Mouse (Mus musculus): ENCODE data around the gene Ephb2.

The Ephb2 gene

DNA sequence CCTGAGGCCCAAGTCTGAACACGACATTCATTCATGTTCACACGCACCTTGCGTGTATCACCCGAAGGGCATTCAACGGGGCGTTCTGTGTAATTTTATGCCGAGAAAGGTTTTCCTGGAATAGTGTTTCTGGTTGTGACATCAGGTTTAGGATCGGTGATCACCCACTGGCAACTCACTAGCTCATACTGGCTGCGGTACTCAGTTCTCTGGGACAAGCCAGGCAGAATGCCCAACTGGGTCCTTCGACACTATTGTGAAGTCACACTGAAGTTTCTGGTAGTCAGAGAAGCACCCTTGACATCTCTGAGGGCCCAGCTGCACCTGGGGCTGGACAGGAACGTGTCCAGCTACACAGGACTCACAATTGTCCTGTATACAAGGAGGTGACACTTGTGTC is 132.4 kb downstream of the Ephb2 start:
- DNase-seq (ENCODE audit: low read depth, low spot score): no peak

DNA sequence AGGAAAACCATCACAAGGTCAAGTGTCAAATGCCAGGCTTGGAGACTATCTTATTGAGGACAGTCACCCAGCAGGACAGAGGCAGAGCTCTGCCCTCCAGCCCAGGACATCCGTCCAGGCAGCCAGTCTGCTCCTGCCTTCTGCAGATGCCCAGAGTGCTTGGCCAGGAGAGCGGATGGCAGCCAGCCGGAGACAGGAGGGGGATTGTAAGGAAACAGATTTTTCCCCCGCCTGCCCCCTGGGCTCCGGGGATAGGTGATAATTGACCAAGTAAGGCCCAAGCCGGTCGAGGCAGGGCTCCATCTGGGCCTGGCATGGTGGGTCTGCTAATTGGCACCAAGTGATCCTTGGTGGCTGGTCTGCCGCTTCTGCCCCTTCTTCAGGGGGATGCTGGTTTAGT is 133.3 kb downstream of the Ephb2 start:
- no peak for DNase-seq (ENCODE audit: low read depth, low spot score)

DNA sequence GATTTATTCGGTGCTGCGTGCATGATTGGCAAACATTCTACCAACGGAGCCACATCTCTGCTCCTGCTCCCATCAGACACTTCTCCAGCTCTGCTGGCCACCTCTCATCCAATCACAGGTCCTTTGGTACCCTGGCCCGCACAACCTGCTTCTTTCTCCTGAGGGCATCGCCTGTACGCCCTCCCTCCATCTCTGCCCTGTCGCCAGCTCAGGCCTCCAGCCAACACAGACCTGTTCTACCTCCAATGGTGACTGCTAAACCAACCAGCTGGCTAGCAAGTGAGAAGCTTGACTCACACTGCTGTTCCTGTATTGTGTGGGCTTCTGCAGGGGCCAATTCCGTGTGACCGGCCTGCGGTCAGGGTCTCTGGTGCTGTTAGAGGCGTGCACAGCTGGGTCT is 134.6 kb downstream of the Ephb2 start:
- DNase-seq (ENCODE audit: low read depth, low spot score): no peak

DNA sequence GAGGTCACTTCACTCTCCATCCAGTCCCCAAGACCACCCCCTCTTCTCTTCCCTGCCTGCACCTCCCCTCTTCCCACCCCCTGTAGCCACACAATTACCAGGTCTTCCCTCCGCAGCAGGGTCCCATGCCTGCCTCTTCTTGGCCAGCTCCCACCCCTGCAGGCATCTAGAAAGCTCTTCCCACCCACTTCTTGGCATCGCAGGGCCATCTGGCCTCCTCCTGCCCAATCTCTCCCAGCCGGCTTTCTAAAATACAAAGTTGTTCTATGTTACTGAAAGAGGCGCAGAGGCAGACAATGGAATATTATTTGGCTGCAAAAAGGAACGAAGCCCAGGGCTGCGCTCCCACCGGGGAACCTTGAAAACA is 136.7 kb downstream of the Ephb2 start:
- no peak for DNase-seq (ENCODE audit: low read depth, low spot score)

DNA sequence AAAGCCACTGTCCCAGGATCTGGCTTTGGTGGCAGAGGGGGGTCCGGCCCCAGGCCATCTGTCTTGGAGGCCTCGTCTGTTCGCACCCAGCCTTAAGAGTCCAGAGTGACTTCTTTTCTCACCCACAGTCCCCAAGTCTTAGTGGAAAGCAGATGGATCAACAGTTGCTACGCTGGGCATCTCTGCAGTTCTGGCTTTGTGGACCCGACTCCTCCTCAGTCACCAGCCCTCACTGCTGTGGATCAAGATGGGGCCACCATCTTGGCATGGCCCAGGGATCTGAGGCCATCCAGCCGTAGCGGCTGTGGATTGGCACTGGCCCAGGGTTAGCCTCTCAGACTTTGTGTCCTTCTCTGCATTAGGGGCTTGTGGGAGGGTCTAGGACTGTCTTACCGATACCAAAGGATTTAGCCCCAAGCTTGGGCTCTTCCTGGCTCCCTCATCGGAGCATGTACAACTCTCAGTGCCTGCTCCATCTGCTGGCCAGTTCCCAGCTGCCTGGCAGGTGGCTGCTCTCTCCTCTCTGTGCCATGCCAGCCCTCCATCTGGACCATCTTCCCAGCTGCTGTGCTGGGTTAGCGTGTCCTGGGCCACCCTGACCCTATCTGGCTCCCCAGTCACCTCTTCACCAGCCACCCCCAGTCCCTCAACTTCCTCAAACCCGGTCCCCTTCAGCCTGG is 137.2 kb downstream of the Ephb2 start:
- DNase-seq (ENCODE audit: low read depth, low spot score): no peak

DNA sequence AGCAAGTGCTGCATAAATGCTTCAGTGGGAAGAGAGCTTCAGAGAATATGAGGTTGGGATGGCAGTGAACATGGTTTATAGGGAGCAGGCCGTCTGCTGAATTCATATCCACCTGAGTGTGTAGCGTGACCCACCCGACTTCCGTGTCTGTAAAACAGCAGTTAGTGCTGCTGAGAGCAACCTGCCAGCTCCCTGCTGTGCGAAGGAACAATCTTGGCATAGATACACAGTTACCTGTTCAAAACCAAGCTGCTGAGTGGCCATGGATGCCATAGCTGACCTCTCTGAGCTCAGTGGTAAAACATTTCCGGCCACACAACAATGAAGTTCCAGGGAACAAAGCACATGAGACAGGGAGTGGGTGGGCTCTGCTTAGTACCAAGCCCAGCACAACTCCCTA is 138.5 kb downstream of the Ephb2 start:
- DNase-seq (ENCODE audit: low read depth, low spot score): no peak

DNA sequence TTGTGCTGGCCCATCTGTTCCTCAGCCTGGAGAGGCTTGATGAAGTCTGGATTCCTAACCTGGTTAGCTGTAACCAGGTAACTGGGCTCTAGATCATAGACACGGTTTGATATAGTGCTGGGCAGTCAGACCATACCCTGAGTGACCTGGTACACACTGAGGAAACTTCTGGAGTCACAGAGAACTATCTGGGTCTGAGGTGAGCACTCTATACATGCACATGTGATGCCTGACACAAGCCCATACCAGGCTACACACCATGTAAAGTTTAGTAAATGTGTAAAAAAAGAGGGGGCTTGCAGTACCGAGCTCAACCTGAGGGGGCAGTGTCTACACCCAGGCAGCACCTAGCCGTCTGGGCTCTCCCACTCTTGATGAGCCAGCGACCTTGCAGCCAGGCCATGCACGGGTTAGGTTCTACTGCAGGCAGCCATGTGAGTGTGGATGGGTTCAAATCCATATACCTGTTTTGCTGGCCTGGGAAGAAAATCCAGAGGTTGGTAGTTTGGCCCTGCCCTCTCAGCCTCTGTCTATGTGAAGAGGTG is 139.3 kb downstream of the Ephb2 start:
- peak; percentile 33 for DNase-seq (ENCODE audit: low read depth, low spot score)

DNA sequence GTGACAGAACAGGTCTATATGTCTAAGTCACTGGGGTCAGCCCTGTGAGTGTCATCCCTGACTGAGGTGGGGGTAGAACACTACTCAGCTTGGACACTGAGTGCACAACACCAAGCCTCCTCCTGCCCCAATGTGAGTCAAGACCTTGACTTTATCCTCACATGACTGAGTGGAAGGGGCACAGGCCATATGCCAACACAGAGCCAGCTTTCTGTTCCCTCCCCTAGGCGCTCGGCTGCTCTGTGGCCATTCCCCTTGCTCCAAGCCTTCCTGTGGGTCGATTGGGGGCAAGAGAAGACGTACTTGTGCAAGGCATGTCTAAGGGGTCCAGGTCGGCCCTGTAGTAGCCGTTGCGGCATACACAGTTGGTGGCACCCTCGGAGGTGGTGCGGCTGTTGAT is 140.1 kb downstream of the Ephb2 start:
- DNase-seq (ENCODE audit: low read depth, low spot score): no peak

DNA sequence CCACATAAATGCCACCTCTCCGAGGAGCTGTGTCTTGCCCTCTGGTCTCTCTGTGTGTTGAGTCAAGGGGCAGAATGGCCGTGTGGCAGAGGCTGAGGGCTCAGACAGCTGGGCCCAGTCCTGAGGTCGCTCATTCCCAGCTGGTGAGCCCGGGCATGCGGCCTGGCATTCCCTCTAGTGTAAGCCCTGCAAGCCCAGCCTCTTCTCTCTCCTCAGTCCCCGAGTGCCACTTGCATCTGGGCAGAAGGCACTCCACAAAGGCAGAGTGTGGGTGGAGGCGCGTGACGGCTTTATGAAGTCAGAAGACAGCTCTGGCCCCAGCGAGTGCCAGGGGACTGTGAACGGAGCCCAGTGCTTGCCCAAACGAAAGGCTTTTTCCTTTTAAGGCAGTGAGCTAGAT is 145.8 kb downstream of the Ephb2 start:
- no peak for DNase-seq (ENCODE audit: low read depth, low spot score)

DNA sequence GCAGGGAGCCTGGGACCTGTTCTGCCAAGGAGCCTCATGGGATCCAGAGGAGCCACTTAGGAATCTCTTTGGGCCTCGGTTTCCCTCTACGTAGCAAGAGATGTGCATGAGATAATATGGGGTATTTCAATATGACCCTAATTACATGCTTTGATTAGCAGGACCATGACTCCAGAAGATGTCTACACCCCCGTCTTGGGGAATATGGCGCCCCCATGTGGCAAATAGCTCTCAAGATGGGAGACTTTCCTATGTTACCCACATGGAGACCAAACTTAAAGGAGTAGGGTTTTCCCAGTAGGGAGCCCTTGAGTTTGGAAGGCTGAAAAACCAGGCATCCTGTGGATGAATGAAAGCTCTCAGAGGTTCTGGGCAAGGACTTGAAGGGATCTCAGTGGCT is 147.7 kb downstream of the Ephb2 start:
- DNase-seq (ENCODE audit: low read depth, low spot score): no peak

DNA sequence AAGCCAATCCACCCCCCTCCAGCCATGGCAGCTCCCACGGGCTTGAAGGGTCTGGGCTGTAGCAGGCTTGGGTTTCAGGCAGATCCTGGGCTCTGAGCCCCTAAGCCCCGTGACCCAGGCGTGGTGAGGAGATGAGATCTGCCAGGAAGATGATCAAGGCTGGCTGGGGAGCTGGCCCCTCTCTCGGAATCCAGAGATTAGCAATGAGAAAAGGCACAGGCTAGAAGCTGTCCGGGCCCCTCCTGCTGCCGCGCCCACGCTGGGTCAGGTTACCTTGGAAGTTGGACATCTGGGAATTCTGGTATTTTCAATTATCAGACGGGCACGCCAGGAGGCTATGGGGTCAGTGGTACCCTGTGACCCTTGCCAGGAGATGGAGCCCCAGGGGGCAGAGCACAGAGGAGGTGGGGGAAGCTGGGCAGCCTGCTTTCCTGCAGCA is 150.3 kb downstream of the Ephb2 start:
- no peak for DNase-seq (ENCODE audit: low read depth, low spot score)

DNA sequence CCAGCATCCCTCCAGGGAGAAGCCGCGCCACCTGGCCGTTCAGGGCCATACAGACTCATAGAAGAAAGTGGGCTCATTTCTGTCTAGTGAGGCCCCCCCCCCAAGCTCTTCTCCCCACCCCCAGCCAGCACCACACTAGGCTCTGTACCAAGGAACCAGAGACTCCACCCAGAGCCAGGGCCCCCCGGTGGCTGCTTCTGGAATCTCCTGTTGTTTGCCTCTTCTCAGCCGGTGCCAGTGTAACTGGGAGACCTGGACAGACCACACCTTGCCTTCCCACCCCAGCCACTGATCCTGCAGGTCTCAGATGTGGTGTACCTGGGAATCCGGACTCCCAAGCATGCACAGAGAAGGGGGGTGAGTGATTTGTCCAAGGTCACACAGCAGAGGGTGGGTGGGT is 151.3 kb downstream of the Ephb2 start:
- DNase-seq (ENCODE audit: low read depth, low spot score): no peak

DNA sequence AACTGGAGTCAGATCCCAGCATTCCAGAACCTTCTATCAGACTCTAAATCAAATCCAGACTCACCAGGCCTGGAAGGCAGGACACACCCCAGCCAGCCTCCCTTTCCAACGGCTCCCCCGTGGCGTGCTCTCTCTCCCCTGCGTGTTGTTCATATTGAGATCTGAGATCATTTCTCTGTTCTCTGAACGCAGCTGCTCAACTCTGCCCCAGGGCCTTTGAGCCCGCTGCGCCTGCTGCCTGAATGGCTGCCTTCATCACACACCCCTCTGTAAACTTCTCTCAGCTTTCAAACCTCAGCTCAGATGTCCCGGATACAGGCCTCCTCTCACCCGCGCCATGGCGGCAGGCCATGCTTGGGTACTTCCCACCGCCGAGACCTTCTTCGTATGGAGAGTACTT is 155.1 kb downstream of the Ephb2 start:
- DNase-seq (ENCODE audit: low read depth, low spot score): no peak

DNA sequence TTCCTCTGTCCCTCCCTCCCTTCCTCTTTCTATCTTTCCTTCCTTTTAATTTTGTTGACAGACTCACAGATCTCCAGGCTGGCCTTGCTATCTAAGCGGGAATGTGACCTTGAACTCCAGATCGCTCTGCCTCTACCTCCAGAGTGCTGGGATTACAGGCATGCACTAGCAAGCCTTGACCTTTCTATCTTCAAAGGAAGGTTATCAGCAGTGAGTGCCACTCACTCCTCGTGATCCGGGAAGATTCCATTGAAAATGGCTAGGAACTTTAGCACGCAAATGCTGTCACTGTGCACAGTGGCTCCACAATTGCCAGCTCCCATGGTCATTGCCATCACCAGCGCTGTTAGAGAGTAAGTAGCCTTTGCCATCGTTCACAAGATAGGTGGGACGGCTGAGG is 156.6 kb downstream of the Ephb2 start:
- DNase-seq (ENCODE audit: low read depth, low spot score): no peak

DNA sequence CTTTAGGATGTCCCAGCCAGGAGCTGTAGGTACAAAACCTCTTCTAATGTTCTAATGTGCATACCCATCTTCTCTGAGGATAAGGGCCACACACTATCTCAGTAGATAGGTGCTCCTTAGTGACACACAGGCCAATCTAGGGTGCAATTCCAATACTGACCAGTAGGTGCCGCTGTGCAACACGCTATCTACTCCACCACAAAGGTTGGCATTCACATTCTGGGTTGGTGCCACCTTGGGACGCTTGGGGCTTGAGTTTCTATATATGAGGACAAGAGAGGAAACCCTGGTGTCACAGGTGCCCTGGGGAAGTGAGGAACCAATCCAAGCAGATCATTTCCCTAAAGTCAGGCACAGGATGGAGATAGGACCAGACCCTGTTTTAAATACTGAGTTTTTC is 157.3 kb downstream of the Ephb2 start:
- peak; percentile 39 for DNase-seq (ENCODE audit: low read depth, low spot score)

DNA sequence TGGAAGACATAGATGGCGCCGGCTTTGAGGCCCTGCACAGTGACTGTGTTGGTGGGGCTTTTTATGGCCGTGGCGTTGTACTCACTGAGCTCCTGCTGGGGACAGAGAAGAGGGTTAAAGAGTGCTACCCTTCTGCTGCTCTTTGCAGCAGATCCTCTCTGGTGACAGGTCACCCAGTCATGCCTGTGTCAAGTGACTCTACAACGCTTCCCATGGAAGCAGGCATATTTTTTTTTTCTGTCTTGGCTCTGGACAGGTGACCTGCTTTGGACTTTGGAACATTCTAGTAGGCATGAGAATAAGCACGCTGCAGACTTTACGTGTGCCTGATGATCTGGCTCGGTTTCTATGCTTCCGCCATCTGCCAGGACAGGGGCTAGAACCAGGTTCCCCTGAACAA is 160.3 kb downstream of the Ephb2 start:
- DNase-seq (ENCODE audit: low read depth, low spot score): no peak

DNA sequence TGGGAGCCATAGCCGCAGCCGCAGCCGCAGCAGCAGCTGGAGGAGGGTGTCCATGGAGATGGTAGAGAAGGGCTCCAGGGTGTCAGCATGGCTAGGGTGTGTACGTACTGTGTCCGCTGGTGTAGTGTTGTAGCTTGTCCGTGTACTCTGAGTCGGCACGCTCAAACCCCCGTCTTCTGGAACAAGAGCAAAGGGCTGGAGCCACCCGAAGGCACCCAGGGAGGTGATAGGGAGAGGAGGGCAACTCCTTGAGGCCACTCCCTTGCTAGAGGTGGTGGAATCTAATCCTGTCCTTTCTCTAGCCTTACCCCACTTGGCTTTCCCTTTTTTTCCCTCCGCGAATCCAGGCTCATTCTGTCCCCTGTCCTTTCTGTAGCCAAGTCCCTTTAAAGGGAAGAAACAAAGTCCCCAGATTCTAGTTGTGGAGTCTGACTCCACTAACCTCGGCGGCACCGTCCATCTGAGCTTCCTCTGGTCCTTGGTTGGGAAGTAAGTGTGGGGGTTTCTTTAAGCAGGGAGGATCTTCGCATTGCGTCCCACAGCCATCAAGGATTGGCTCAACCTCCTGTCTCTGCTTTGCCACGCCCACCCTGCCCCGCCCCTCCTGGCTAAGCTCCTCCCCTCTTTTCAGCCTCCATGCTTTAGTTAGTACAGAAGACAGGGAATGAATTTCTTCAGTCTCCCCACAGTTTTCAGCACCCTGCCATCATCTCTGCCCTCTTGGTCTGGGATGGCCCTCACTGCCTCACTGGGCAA is 163.3 kb downstream of the Ephb2 start:
- peak; percentile 42 for DNase-seq (ENCODE audit: low read depth, low spot score)

DNA sequence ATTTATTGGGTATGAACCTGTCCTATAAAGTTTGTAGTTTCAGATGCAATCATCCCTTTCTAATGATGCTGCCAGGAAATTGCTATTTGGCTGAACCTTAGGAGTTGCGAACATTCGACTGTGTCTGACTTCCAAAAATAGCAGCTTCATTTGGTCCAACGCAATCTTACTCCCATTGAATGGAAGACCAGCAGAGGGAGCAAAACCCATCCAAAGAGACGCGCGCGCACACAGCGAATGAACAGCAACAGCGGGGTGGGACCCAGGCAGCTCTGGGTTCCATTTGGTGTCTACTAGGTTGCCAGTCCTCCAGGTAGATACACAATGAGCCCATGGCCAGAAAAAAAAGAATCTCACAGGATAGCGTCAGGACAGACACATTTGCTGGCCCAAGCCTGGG is 168.0 kb downstream of the Ephb2 start:
- no peak for DNase-seq (ENCODE audit: low read depth, low spot score)

DNA sequence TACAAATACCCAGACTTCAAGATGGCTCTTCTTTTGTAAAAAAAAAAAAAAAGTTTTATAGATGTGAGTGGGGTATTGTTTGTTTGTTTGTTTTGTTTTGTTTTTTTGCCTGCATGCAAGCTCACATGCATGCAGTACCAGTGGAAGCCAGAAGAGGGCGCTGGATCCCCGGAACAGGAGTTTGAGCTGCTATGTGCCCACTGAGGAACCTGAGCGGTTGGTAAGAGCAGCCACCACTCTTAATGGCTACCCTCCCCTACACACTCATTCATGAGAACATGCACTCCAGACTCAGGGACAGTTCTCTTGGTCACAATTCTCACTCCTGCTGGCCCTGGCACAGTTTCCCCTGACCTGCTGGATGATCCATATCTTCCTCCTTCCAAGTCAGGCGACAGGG is 169.8 kb downstream of the Ephb2 start:
- no peak for DNase-seq (ENCODE audit: low read depth, low spot score)

DNA sequence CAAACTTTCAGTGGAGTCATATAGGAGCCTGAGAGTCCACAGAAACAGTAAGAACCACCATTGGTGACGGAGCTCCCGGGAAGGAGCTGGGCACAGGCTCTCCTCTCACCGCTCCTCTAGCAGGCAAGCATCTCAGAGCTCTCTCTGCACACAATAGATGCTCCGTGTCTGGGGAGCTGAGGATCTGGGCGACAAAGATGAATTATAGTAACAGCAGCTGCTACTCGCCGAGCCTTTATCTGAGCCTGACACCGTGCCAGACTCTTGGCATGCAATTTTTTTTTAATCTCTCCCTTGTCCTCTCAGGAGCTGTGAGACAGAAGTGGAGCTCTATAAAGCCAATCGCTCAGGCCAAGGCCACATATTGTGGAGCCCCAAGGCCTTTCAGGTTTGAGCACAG is 170.7 kb downstream of the Ephb2 start:
- DNase-seq (ENCODE audit: low read depth, low spot score): no peak

DNA sequence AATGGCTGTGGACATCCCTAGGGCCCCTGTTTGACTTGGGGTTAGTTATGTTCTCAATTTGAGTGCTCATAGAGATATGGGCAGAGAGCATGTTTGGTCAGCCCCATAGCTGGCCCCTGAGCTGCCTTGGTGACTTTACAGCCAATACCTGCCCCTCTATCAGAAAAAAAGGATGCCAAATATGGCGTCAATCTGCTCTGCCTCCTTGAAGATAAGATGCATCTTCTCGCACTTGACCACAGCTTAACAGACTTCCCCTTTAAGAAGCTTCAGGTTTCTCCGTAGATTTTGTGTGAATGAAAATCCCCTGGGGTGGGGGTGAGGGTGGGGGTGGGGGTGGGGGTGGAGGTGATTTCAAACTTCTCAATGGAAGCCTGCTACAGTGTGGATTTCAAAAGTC is 177.9 kb downstream of the Ephb2 start:
- DNase-seq (ENCODE audit: low read depth, low spot score): no peak

DNA sequence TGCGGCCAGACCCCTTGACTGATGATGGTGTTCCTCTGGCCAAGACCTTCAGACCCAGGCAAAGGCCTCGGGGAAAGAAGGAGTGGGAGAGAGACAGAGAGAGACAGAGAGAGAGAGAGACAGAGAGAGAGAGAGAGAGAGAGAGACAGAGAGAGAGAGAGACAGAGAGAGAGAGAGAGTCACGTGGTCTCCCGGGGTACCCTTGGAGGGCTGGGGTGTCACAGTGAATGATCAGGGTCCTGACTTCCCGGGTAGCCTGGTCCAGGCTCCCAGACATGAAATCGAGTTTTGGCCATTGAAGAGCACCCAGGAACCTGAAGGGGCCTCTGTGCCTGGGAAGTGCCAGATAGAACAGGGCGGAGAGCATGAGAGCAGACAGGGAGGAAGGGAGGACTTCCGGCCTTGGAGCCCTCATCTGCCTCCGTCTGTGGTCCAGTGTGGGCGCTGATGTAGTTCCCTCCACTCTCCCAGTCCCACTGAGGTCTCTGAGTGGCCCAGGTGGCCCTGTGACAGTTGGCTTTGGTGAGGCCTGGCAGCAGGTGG is 182.0 kb downstream of the Ephb2 start:
- no peak for DNase-seq (ENCODE audit: low read depth, low spot score)

DNA sequence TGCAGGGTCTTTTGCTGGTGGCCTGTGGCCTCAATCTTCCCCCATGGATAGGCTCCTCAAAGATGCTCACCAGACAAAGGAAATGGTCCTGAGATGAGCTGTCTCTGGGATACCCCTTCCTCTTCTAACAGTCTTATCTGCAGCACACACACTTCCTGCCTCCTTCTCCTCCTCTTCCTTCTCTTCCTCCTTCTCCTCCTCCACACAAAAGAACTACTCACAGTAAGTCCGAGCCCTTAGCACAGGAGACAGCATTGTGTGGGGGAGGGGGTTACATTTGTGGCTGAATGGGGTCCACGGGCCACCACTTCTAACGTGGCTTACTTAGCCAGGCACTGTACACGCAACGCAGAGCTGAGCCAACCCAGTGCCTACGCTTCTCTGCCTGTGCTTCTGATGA is 182.8 kb downstream of the Ephb2 start:
- no peak for DNase-seq (ENCODE audit: low read depth, low spot score)

Data from WW6 (cell line).